Mouse (Mus musculus) adrenal gland, postnatal 10 days (tissue): ENCODE results near the gene Vill. TPM values are rescaled to one million over a fixed set of nuclear protein-coding genes. Genes with fewer than 3 reads are reported as not detected.

ENCODE experiments used
- DNase-seq: peaks from one replicate; pipeline ENCODE4 v3.0.0; 2021; ENCODE audit warnings: mixed read lengths
- total RNA-seq, 2 experiments: library from RNA; stranded (reverse); gene quantifications; 2 replicates each; pipeline ENCODE4 v1.2.3; 2021

Gene Vill
- total RNA-seq, 2 experiments from 2014 or later: 4.8 to 5.1 TPM

- DNase-seq: no peak
Observed at GRCm38 (mm10) chr9:119034676-119035665, 17.6 kb upstream of the Vill start.

- DNase-seq: peak; percentile 81
Observed at GRCm38 (mm10) chr9:119035836-119036235, 16.7 kb upstream of the Vill start.

- no peak for DNase-seq
Observed at GRCm38 (mm10) chr9:119037076-119037730, 15.4 kb upstream of the Vill start.

- no peak for DNase-seq
Observed at GRCm38 (mm10) chr9:119038574-119038973, 14.0 kb upstream of the Vill start.

- DNase-seq: no peak
Observed at GRCm38 (mm10) chr9:119040101-119040775, 12.3 kb upstream of the Vill start.

- no peak for DNase-seq
Observed at GRCm38 (mm10) chr9:119048182-119048903, 4.2 kb upstream of the Vill start.

- no peak for DNase-seq
Observed at GRCm38 (mm10) chr9:119051158-119051557, 1.4 kb upstream of the Vill start.

GRCm38 (mm10) chr9:119053964-119054576 lies 1.5 kb downstream of the Vill start:
- no peak for DNase-seq

GRCm38 (mm10) chr9:119055336-119055735 lies 2.8 kb downstream of the Vill start:
- DNase-seq: no peak

- no peak for DNase-seq
Observed at GRCm38 (mm10) chr9:119058245-119058644, 5.7 kb downstream of the Vill start.

GRCm38 (mm10) chr9:119060701-119061100 lies 8.1 kb downstream of the Vill start:
- DNase-seq: no peak

- DNase-seq: no peak
Observed at GRCm38 (mm10) chr9:119063036-119063644, 10.6 kb downstream of the Vill start.

GRCm38 (mm10) chr9:119064296-119064695 lies 11.7 kb downstream of the Vill start:
- DNase-seq: no peak

- DNase-seq: peak; percentile 87
Observed at GRCm38 (mm10) chr9:119067601-119068000, 15.0 kb downstream of the Vill start.

GRCm38 (mm10) chr9:119068266-119068665 lies 15.7 kb downstream of the Vill start:
- DNase-seq: no peak

GRCm38 (mm10) chr9:119070173-119070825 lies 17.7 kb downstream of the Vill start:
- DNase-seq: no peak

GRCm38 (mm10) chr9:119071786-119072185 lies 19.2 kb downstream of the Vill start:
- no peak for DNase-seq

- DNase-seq: peak; percentile 51
Observed at GRCm38 (mm10) chr9:119073184-119073895, 20.8 kb downstream of the Vill start.

GRCm38 (mm10) chr9:119075685-119076084 lies 23.1 kb downstream of the Vill start:
- no peak for DNase-seq
